Mouse (Mus musculus): ENCODE data around the gene Commd7.

DNA sequence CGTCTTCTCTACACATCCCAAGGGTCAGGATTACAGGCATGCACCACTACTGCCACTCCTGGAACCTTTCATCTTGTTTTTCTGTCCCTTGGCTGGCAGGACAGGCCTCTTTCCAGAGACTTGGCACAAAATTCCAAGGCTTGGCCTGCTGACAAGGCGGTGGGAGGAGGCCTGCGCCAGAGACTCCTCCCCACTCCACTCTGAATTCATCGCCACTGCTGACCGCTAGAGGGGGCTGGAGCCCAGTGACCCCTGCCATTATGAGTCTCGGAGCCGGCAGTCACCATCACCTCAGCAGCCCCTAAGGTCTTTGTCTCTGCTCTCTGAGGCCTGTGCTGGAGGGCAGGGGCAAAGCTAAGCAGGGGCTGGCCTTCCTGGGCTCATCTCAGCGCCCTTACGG lies 23.0 kb downstream of the Commd7 start:
- TF ChIP-seq EP300 (IDR thresholded peaks at IDR 0.05; ENCODE audit: low read depth) (no peak), CTCF (IDR thresholded peaks at IDR 0.05; ENCODE audit: low read depth) (peak; percentile 90)

Measured in heart, postnatal 0 days (tissue).